Comparison of ENCODE assay signal across 34 mouse cellular contexts in genomic region chr9:123758645-123759044, GRCm38 (mm10). TPM values are rescaled to one million over a fixed set of nuclear protein-coding genes. Genes with fewer than 3 reads are reported as not detected.
A peak's percentile ranks its signal among the peaks of the same experiment; 100 is the strongest.
DNase-seq lines count a peak whose midpoint lies in the region; ATAC-seq and TF ChIP-seq lines count a peak whose summit lies in the region.
"Had no signal": no experiment of that assay in that cellular context is flagged by ENCODE, and none has a peak within 500 bp of the region (broad histone marks: within the 10 kb centered on the region; RNA-seq: fewer than 3 reads in every experiment).

No protein-coding gene starts in this region.

- no peak overlapping the region for H3K4me2 ChIP-seq in midbrain, embryonic 11.5 days
- H3K4me2 ChIP-seq: embryonic facial prominence, embryonic 13.5 days; heart, embryonic 12.5 days; hindbrain, embryonic 13.5 days; kidney, embryonic 15.5 days; limb, embryonic 13.5 days; liver, embryonic 11.5 days; lung, embryonic 15.5 days; midbrain, embryonic 13.5 days; neural tube, embryonic 15.5 days; stomach, embryonic 15.5 days had no signal

- no peaks in the 10 kb centered on the region for H3K27me3 ChIP-seq in thymus, adult 2 months (ENCODE audit: control insufficient read depth, insufficient read depth, low read length)
- no peaks in the 10 kb centered on the region for H3K27me3 ChIP-seq in midbrain, embryonic 11.5 days (ENCODE audit: control insufficient read depth, insufficient read depth, low read length)
- H3K27me3 ChIP-seq: CH12.LX; embryonic facial prominence, embryonic 13.5 days; heart, embryonic 12.5 days; hindbrain, embryonic 13.5 days; kidney, embryonic 15.5 days; limb, embryonic 13.5 days; lung, embryonic 15.5 days; midbrain, embryonic 13.5 days; neural tube, embryonic 15.5 days; stomach, embryonic 15.5 days had no signal

- ATAC-seq in midbrain, embryonic 11.5 days (ENCODE audit: low FRiP score), result no peak
- ATAC-seq: forebrain, embryonic 16.5 days; midbrain, embryonic 13.5 days had no signal

- no peaks in the 10 kb centered on the region for H3K9me3 ChIP-seq in midbrain, embryonic 11.5 days (ENCODE audit: control insufficient read depth, low read length)
- H3K9me3 ChIP-seq: embryonic facial prominence, embryonic 13.5 days; forebrain, embryonic 10.5 days; heart, embryonic 12.5 days; hindbrain, embryonic 13.5 days; kidney, embryonic 15.5 days; limb, embryonic 13.5 days; lung, embryonic 15.5 days; midbrain, embryonic 13.5 days; neural tube, embryonic 15.5 days; stomach, embryonic 15.5 days had no signal

- H3K36me3 ChIP-seq in thymus, adult 2 months (ENCODE audit: control insufficient read depth, insufficient read depth, low read length), result no peaks in the 10 kb centered on the region
- no peaks in the 10 kb centered on the region for H3K36me3 ChIP-seq in midbrain, embryonic 11.5 days (ENCODE audit: control insufficient read depth, insufficient read depth, low read length)
- H3K36me3 ChIP-seq: embryonic facial prominence, embryonic 13.5 days; forebrain, embryonic 10.5 days; heart, embryonic 12.5 days; hindbrain, embryonic 13.5 days; kidney, embryonic 15.5 days; limb, embryonic 13.5 days; lung, embryonic 15.5 days; midbrain, embryonic 13.5 days; neural tube, embryonic 15.5 days; stomach, embryonic 15.5 days had no signal

- DNase-seq in CD4-positive helper T cell, adult 2 months (ENCODE audit: low read depth, low spot score), result peak; percentile 50
- peak; percentile 52 for DNase-seq in T-cell, adult 2 months (ENCODE audit: low spot score)
- peak; percentile 67 for DNase-seq in thymus, adult 2 months
- peak; percentile 54 to 67 for DNase-seq in thymus, postnatal 36 days
- no peak for DNase-seq in frontal cortex, postnatal 36 days (ENCODE audit: low spot score in 2 of 2)
- no peak for DNase-seq in midbrain, embryonic 11.5 days (ENCODE audit: low spot score, missing footprints)
- DNase-seq in adrenal gland, postnatal 25 days, result no peak
- DNase-seq: adrenal gland, postnatal 10 days; cerebellum, adult 11-12 months; cerebellum, adult 9-11 months; gastrocnemius, postnatal 14 days; heart, postnatal 4 days; kidney, adult 18-20 months; kidney, postnatal 25 days; lung, postnatal 36 days; retina, postnatal 1 day; right cerebral cortex, postnatal 25 days had no signal

- no peak for TF ChIP-seq POLR2A in thymus, adult 2 months (IDR thresholded peaks at IDR 0.05; ENCODE audit: control insufficient read depth, extremely low read depth, insufficient read depth, low read length, poor library complexity)

- peak overlapping the region; percentile 75 for H3K27ac ChIP-seq in thymus, adult 2 months (ENCODE audit: control insufficient read depth, insufficient read depth, low read length)
- no peak overlapping the region for H3K27ac ChIP-seq in midbrain, embryonic 11.5 days (ENCODE audit: low read depth, low read length)
- H3K27ac ChIP-seq: embryonic facial prominence, embryonic 13.5 days; forebrain, embryonic 10.5 days; hindbrain, embryonic 13.5 days; kidney, embryonic 15.5 days; left cerebral cortex, adult 2 months; limb, embryonic 13.5 days; lung, embryonic 15.5 days; midbrain, embryonic 13.5 days; neural tube, embryonic 15.5 days; stomach, embryonic 15.5 days had no signal

- H3K4me1 ChIP-seq in thymus, adult 2 months (replicated peaks; ENCODE audit: control insufficient read depth, insufficient read depth, low read length), result peaks cover 24% of the 10 kb centered on the region
- no peaks in the 10 kb centered on the region for H3K4me1 ChIP-seq in midbrain, embryonic 11.5 days (ENCODE audit: control insufficient read depth, insufficient read depth, low read length)
- H3K4me1 ChIP-seq: forebrain, embryonic 10.5 days; heart, embryonic 12.5 days; hindbrain, embryonic 13.5 days; kidney, embryonic 15.5 days; limb, embryonic 13.5 days; midbrain, embryonic 13.5 days; neural tube, embryonic 15.5 days; stomach, embryonic 15.5 days had no signal

- 32% methylated on average over 4 of the region's 4 CpGs for WGBS in thymus, adult 2 months
- whole genome bisulfite sequencing in midbrain, embryonic 11.5 days, result 80% methylated on average over 4 of the region's 4 CpGs

- no peak overlapping the region for H3K4me3 ChIP-seq in thymus, adult 2 months (ENCODE audit: control insufficient read depth, insufficient read depth, low read length)
- no peak overlapping the region for H3K4me3 ChIP-seq in midbrain, embryonic 11.5 days (ENCODE audit: low read depth, low read length)
- H3K4me3 ChIP-seq: embryonic facial prominence, embryonic 13.5 days; forebrain, embryonic 10.5 days; heart, embryonic 12.5 days; hindbrain, embryonic 13.5 days; kidney, embryonic 15.5 days; left cerebral cortex, adult 2 months; limb, embryonic 13.5 days; lung, embryonic 15.5 days; midbrain, embryonic 13.5 days; neural tube, embryonic 15.5 days; stomach, embryonic 15.5 days had no signal

- no peak for TF ChIP-seq CTCF in thymus, adult 2 months (IDR thresholded peaks at IDR 0.05; ENCODE audit: borderline replicate concordance, control insufficient read depth, extremely low read depth, insufficient read depth, low read length, poor library complexity)

- H3K9ac ChIP-seq in midbrain, embryonic 11.5 days (ENCODE audit: low read length), result no peak overlapping the region
- H3K9ac ChIP-seq: embryonic facial prominence, embryonic 13.5 days; heart, embryonic 12.5 days; hindbrain, embryonic 13.5 days; kidney, embryonic 15.5 days; limb, embryonic 13.5 days; lung, embryonic 15.5 days; midbrain, embryonic 13.5 days; neural tube, embryonic 15.5 days; stomach, embryonic 15.5 days had no signal

RNA-seq across cellular contexts. Expression of gene Lztfl1, which starts 41.1 kb away (rescaled TPM):
- 11.8 and 12.1 TPM in 2 replicates for polyA plus RNA-seq in thymus, adult 2 months (2012; rRNA removed)
- polyA plus RNA-seq in midbrain, embryonic 11.5 days (2014; fragmentation: Nextera tagmentation; extraction: Ambion mirVana), result 50.6 and 58.4 TPM in 2 replicates
- 43.3 and 53.7 TPM in 2 replicates for total RNA-seq in adrenal gland, postnatal 25 days (2021)

RNA-seq across cellular contexts. Expression of gene Cxcr6, which starts 47.6 kb away (rescaled TPM):
- polyA plus RNA-seq in thymus, adult 2 months (2012; rRNA removed), result 4.3 and 4.6 TPM in 2 replicates
- polyA plus RNA-seq in midbrain, embryonic 11.5 days (2014; fragmentation: Nextera tagmentation; extraction: Ambion mirVana), result 0.16 and 0.19 TPM in 2 replicates
- not detected in 2 replicates for total RNA-seq in adrenal gland, postnatal 25 days (2021)
- total RNA-seq: heart, postnatal 4 days; layer of hippocampus, adult 18-20 months; layer of hippocampus, postnatal 10 days; left cerebral cortex, adult 2 months; left cerebral cortex, postnatal 25 days had no signal
- polyA plus RNA-seq: neural tube, embryonic 15.5 days had no signal

Comparison
In these comparisons a context has a peak if more than half of its experiments do, and no peak if none do; other contexts are left out.
1. DNase-seq: peak in CD4-positive helper T cell, adult 2 months (single experiment), T-cell, adult 2 months (single experiment), thymus, adult 2 months (single experiment) and thymus, postnatal 36 days (2 of 2); none in frontal cortex, postnatal 36 days (0 of 2), midbrain, embryonic 11.5 days (single experiment) and adrenal gland, postnatal 25 days (single experiment).